Mouse (Mus musculus): ENCODE data around the gene Bri3. TPM values are rescaled to one million over a fixed set of nuclear protein-coding genes. Genes with fewer than 3 reads are reported as not detected.

Bri3 gene
- total and polyA plus RNA-seq, 3 experiments: 21.6 to 40.5 TPM; not detected in 1

- H3K9me3 ChIP-seq (replicated peaks; ENCODE audit: insufficient read depth, low read length): no peaks in the 10 kb centered on the region
- H3K79me2 ChIP-seq (ENCODE audit: control insufficient read depth, insufficient read depth, low read length, poor library complexity): no peaks in the 10 kb centered on the region
- no peak overlapping the region for H3K27ac ChIP-seq (ENCODE audit: control insufficient read depth, low read depth, low read length)
- H3K36me3 ChIP-seq (ENCODE audit: control insufficient read depth in 1 of 2, insufficient read depth in 2 of 2, low read length in 2 of 2): no peaks in the 10 kb centered on the region
- no peak for DNase-seq (ENCODE audit: low read depth, low spot score)
- H3K4me1 ChIP-seq (ENCODE audit: control insufficient read depth in 1 of 2, insufficient read depth in 2 of 2, low read length in 2 of 2): no peaks in the 10 kb centered on the region
- H3K9ac ChIP-seq (ENCODE audit: control insufficient read depth, low read depth, low read length, poor library complexity, severe bottlenecking): no peak overlapping the region
- no peak for TF ChIP-seq POLR2AphosphoS2 (IDR thresholded peaks at IDR 0.05; ENCODE audit: low read length)
- TF ChIP-seq MYC (IDR thresholded peaks at IDR 0.05; ENCODE audit: low read depth, low read length): no peak
- TF ChIP-seq ELF1 (IDR thresholded peaks at IDR 0.05; ENCODE audit: low read depth, low read length): no peak
- no peak for TF ChIP-seq BHLHE40 (IDR thresholded peaks at IDR 0.05; ENCODE audit: borderline replicate concordance, low read depth, low read length)
- TF ChIP-seq MAX (IDR thresholded peaks at IDR 0.05; ENCODE audit: low read length): no peak
- no peak for TF ChIP-seq CHD2 (IDR thresholded peaks at IDR 0.05; ENCODE audit: low read length)
- TF ChIP-seq USF1 (IDR thresholded peaks at IDR 0.05; ENCODE audit: low read depth, low read length): no peak
- TF ChIP-seq GATA1 (IDR thresholded peaks at IDR 0.05; ENCODE audit: low read depth, low read length): no peak
- no peak for TF ChIP-seq MAZ (IDR thresholded peaks at IDR 0.05; ENCODE audit: low read depth, low read length)
- no peaks in the 10 kb centered on the region for H3K27me3 ChIP-seq (ENCODE audit: control insufficient read depth in 1 of 2, insufficient read depth in 2 of 2, low read length in 2 of 2)
- H3K4me3 ChIP-seq (ENCODE audit: control insufficient read depth in 1 of 2, insufficient read depth in 1 of 2, low read depth in 2 of 2, low read length in 2 of 2): no peak overlapping the region
These were observed 127.9 kb downstream of the Bri3 start for GRCm38 (mm10) chr5:144372177-144372576.

- no peaks in the 10 kb centered on the region for H3K27me3 ChIP-seq (ENCODE audit: control insufficient read depth in 1 of 2, insufficient read depth in 2 of 2, low read length in 2 of 2)
These were observed 128.6 kb downstream of the Bri3 start for GRCm38 (mm10) chr5:144372885-144373284.

GRCm38 (mm10) chr5:144379431-144379830 lies 135.2 kb downstream of the Bri3 start:
- no peaks in the 10 kb centered on the region for H3K9me3 ChIP-seq (replicated peaks; ENCODE audit: insufficient read depth, low read length)
- no peak for TF ChIP-seq MYB (IDR thresholded peaks at IDR 0.05; ENCODE audit: low read depth, low read length)
- H3K4me3 ChIP-seq (ENCODE audit: control insufficient read depth in 1 of 2, insufficient read depth in 1 of 2, low read depth in 2 of 2, low read length in 2 of 2): no peak overlapping the region
- H3K27ac ChIP-seq (ENCODE audit: control insufficient read depth, low read depth, low read length): no peak overlapping the region
- no peaks in the 10 kb centered on the region for H3K79me2 ChIP-seq (ENCODE audit: control insufficient read depth, insufficient read depth, low read length, poor library complexity)
- no peak for DNase-seq (ENCODE audit: low read depth, low spot score)
- no peaks in the 10 kb centered on the region for H3K4me1 ChIP-seq (ENCODE audit: control insufficient read depth in 1 of 2, insufficient read depth in 2 of 2, low read length in 2 of 2)
- no peaks in the 10 kb centered on the region for H3K27me3 ChIP-seq (ENCODE audit: control insufficient read depth in 1 of 2, insufficient read depth in 2 of 2, low read length in 2 of 2)
- H3K9ac ChIP-seq (ENCODE audit: control insufficient read depth, low read depth, low read length, poor library complexity, severe bottlenecking): no peak overlapping the region
- H3K36me3 ChIP-seq (ENCODE audit: control insufficient read depth in 1 of 2, insufficient read depth in 2 of 2, low read length in 2 of 2): no peaks in the 10 kb centered on the region

More at GRCm38 (mm10) chr5:144372885-144373284, 128.6 kb downstream of the Bri3 start:
- no peaks in the 10 kb centered on the region for H3K4me1 ChIP-seq (ENCODE audit: control insufficient read depth in 1 of 2, insufficient read depth in 2 of 2, low read length in 2 of 2)
- no peaks in the 10 kb centered on the region for H3K9me3 ChIP-seq (replicated peaks; ENCODE audit: insufficient read depth, low read length)
- no peak for TF ChIP-seq UBTF (IDR thresholded peaks at IDR 0.05; ENCODE audit: borderline replicate concordance, insufficient read depth, low read depth, low read length)
- TF ChIP-seq NRF1 (IDR thresholded peaks at IDR 0.05; ENCODE audit: insufficient read depth, low read depth, low read length, poor library complexity, severe bottlenecking): no peak
- no peak for TF ChIP-seq USF1 (IDR thresholded peaks at IDR 0.05; ENCODE audit: low read depth, low read length)
- no peak for TF ChIP-seq MYC (IDR thresholded peaks at IDR 0.05; ENCODE audit: low read depth, low read length)
- TF ChIP-seq KAT2A (conservative IDR thresholded peaks at IDR 0.05; ENCODE audit: low read depth, low read length): no peak
- TF ChIP-seq ETS1 (IDR thresholded peaks at IDR 0.05; ENCODE audit: low read depth, low read length): no peak
- TF ChIP-seq SMC3 (IDR thresholded peaks at IDR 0.05; ENCODE audit: low read depth, low read length): no peak
- TF ChIP-seq MXI1 (IDR thresholded peaks at IDR 0.05; ENCODE audit: low read depth, low read length): no peak
- TF ChIP-seq CTCF (IDR thresholded peaks at IDR 0.05 in 2 of 3, conservative IDR thresholded peaks at IDR 0.05 in 1 of 3; ENCODE audit: control insufficient read depth in 1 of 3, insufficient read depth in 1 of 3, low read depth in 2 of 3, low read length in 3 of 3, poor library complexity in 1 of 3, severe bottlenecking in 1 of 3): no peak
- no peak for TF ChIP-seq GATA1 (IDR thresholded peaks at IDR 0.05; ENCODE audit: low read depth, low read length)
- TF ChIP-seq BHLHE40 (IDR thresholded peaks at IDR 0.05; ENCODE audit: borderline replicate concordance, low read depth, low read length): no peak
- TF ChIP-seq ZMIZ1 (IDR thresholded peaks at IDR 0.05; ENCODE audit: low read depth, low read length): no peak
- TF ChIP-seq TAL1 (IDR thresholded peaks at IDR 0.05; ENCODE audit: low read length): no peak
- TF ChIP-seq E2F4 (IDR thresholded peaks at IDR 0.05; ENCODE audit: borderline replicate concordance, low read depth, low read length): no peak
- H3K4me3 ChIP-seq (ENCODE audit: control insufficient read depth in 1 of 2, insufficient read depth in 1 of 2, low read depth in 2 of 2, low read length in 2 of 2): no peak overlapping the region
- no peak for DNase-seq (ENCODE audit: low read depth, low spot score)
- H3K36me3 ChIP-seq (ENCODE audit: control insufficient read depth in 1 of 2, insufficient read depth in 2 of 2, low read length in 2 of 2): no peaks in the 10 kb centered on the region
- H3K79me2 ChIP-seq (ENCODE audit: control insufficient read depth, insufficient read depth, low read length, poor library complexity): no peaks in the 10 kb centered on the region
- H3K27ac ChIP-seq (ENCODE audit: control insufficient read depth, low read depth, low read length): no peak overlapping the region
- H3K9ac ChIP-seq (ENCODE audit: control insufficient read depth, low read depth, low read length, poor library complexity, severe bottlenecking): no peak overlapping the region
